Mouse (Mus musculus) CH12.LX (cell line): Measurements from ENCODE around the gene Camta1.

Experiments used
- CTCF ChIP-seq, 2 experiments: IDR thresholded peaks in 1 of 2; conservative IDR thresholded peaks in 1 of 2; 2 replicates each; pipeline ENCODE4 v1.5.1; 2011 to 2012; ENCODE audit warnings: low read depth in 2 of 2, low read length in 2 of 2, improper control_type of control experiment in 1 of 2, inconsistent platforms in 1 of 2, mild to moderate bottlenecking in 1 of 2, moderate library complexity in 1 of 2
- HCFC1 ChIP-seq: IDR thresholded peaks from 2 replicates; pipeline ENCODE4 v1.6.1; 2012; ENCODE audit warnings: low read depth, mild to moderate bottlenecking, inconsistent platforms, low read length, improper control_type of control experiment
- MAFK ChIP-seq: IDR thresholded peaks from 2 replicates; pipeline ENCODE4 v1.6.1; 2011; ENCODE audit warnings: low read length, improper control_type of control experiment; ENCODE audit not compliant: insufficient replicate concordance
- MAZ ChIP-seq: IDR thresholded peaks from 2 replicates; pipeline ENCODE4 v1.6.1; 2012; ENCODE audit warnings: low read depth, mild to moderate bottlenecking, inconsistent platforms, low read length, improper control_type of control experiment, moderate library complexity
- MXI1 ChIP-seq: IDR thresholded peaks from 2 replicates; pipeline ENCODE4 v1.6.1; 2011; ENCODE audit warnings: mild to moderate bottlenecking, low read depth, low read length, improper control_type of control experiment
- POLR2A ChIP-seq: IDR thresholded peaks from 2 replicates; pipeline ENCODE4 v1.6.1; 2011; ENCODE audit warnings: low read depth, mild to moderate bottlenecking, improper control_type of control experiment, low read length
- USF1 ChIP-seq: IDR thresholded peaks from 2 replicates; pipeline ENCODE4 v1.6.1; 2014; ENCODE audit warnings: low read depth, mild to moderate bottlenecking, inconsistent platforms, low read length, improper control_type of control experiment
- USF2 ChIP-seq: conservative IDR thresholded peaks from 2 replicates; pipeline ENCODE4 v1.6.1; 2011; ENCODE audit warnings: low read depth, low read length, improper control_type of control experiment
- ZNF384 ChIP-seq: IDR thresholded peaks from 2 replicates; pipeline ENCODE4 v1.6.1; 2012; ENCODE audit warnings: low read depth, low read length, improper control_type of control experiment, inconsistent platforms

DNA sequence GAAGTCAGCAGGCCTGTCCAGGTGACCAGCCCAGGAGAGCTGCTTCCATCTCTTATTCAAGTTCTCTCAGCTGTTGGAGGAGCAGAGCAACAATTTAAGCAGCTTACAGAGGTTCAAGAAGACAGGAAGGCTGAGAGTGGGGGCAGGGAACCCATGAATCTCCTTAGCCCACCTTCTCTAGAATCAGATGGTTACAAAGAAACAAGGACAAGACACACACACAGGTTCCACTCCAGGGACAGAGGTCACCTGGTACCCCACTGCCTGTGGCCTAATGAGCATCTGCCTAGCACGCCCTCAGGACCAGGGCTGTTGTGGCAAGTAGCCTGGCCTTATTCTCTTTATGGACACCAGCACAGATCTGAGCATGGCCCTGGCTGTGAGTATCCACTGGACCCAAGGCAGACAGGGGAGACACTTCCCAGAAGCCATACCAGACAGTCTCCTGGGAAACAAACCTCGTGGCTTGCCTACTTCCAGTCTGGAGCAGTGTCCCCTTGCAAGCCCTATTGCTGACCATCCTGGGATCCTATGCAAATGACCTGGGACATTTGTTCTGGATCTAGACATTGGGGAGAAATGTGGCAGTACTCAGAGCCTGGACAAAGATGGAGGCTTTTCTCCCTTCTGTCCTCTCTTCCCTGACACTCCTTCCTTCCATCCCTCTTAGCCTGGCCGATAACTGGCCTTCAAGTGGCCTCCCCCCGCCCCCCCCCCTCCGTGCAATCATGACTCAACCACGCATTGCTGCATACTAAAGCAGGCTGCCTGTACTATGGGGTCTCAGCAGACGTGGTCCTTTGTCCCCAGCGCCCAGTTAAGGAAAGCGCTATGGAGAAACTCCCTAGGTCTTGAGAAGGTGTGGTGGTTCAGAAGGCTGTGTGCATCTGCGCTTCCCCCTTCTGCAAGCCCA is 733.8 kb downstream of the Camta1 start:
- TF ChIP-seq CTCF (conservative IDR thresholded peaks at IDR 0.05 in 1 of 2, IDR thresholded peaks at IDR 0.05 in 1 of 2; ENCODE audit: low read depth in 2 of 2, low read length in 2 of 2): no peak
- no peak for TF ChIP-seq MXI1
- TF ChIP-seq USF1: no peak
- no peak for TF ChIP-seq MAZ
- no peak for TF ChIP-seq POLR2A
- no peak for TF ChIP-seq HCFC1
- no peak for TF ChIP-seq MAFK
- TF ChIP-seq ZNF384: no peak
- no peak for TF ChIP-seq USF2
